Mouse (Mus musculus): Measurements from ENCODE around the gene Ifng.

Ifng gene

DNA sequence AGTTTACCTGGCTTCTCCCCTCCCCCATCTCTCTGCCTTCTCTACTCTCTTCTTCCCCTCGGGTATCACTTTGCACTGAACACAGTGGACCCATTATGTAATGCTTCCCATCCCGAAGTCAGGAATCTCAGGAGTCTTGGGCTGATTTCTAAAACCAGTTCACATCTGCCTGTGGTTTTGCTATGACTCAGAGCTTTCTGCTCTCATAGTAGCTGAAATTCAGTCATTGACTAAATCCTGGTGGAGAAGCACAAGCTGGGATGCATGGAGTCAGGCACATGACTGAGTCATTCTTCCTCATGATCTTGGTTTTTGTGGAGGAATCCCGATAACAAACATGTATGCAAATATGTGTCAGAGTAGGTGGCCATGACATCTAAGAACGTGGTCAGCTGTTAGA, 38.4 kb downstream of the Ifng start:
- DNase-seq (ENCODE audit: low read depth, low spot score), result no peak

DNA sequence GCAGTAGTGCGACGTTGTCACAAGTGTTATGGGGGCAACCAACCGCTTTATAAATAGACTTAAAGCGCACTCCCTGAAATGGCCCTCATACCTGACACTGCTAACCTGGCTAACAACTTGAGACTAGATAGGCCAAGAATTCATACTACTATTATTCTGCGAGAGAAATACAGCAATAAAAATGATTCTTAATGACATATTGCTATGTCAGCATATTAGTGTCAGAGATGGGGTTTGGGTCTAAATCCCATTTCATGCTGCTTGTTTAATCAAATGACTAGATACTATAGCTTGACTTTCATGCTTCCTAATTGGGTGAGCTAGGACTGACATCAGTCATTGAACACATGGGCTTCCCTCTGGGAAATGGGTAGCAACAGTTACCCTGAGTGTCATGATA, 39.3 kb downstream of the Ifng start:
- no peak for DNase-seq (ENCODE audit: low read depth, low spot score)

DNA sequence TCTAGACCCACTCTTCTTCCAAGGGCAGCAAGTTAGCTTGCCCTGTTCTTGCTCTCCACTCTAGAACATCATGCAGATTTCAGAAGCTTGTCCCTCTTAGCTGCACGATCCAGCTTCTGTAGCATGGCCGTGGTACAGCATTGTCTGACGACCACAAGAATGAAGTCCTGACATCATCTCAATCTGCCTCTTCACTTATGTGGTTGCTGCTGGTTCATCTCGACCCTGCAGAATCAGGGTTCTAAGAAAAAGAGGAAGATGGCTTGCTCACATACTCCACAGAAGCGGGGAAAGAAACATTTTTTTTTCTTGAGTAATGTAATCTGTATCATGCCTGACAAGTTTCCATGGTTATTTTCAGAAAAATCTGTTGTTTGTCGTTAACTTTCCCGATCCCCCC, 39.9 kb downstream of the Ifng start:
- no peak for DNase-seq (ENCODE audit: low read depth, low spot score)

DNA sequence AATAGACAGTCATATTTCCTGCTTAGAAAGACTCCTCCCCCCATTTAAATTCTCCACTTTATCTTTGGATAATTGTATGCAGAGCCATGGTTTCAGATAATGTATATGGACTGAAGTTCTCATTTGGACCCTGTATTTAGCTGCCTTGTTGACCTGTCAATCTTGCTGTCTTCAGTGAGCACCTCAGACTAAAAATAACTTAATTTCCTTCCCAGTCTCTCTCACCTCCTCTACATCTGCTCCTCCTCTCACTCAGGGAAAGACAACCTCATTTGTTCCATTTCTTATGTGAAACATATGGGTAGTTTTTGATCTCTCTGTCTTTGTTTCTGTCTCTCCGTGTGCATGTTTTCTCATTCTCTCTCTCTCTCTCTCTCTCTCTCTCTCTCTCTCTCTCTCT, 53.3 kb downstream of the Ifng start:
- no peak for DNase-seq (ENCODE audit: low read depth, low spot score)

DNA sequence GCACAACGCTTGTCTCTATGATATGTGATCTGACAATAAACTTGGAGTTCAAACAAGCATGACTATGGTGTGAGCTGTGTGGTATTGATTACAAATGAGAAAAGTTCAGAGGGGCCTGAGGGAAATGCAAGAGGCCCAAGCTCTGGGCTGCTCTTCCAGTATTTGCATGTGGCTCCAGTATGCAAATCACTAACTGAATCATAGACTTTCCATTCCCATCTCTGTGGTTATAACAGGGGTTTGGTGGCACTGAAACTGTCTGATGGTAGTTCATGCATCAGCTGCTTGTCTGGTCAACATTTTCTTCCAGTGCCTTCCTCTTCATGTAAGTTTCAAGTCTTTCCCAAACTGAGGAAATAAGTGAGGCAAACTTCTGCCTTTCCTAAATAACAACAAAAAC, 54.5 kb downstream of the Ifng start:
- no peak for DNase-seq (ENCODE audit: low read depth, low spot score)

Data from ES-CJ7 (cell line).